Mouse (Mus musculus) liver, adult 2 months (tissue): ENCODE results near the gene Btbd18. TPM values are rescaled to one million over a fixed set of nuclear protein-coding genes. Genes with fewer than 3 reads are reported as not detected.
A peak's percentile ranks its signal among the peaks of the same experiment; 100 is the strongest.

ENCODE experiments used
- DNase-seq: peaks from one replicate; pipeline ENCODE4 v3.0.0-alpha.2; 2011; ENCODE audit warnings: low read depth, low spot score; ENCODE audit errors: extremely low read depth
- H3K27ac ChIP-seq: fragments of 200-500 bp; replicated peaks from 2 replicates; pipeline ENCODE4 v1.5.1; 2012; ENCODE audit warnings: low read depth, mild to moderate bottlenecking, control low read depth, inconsistent platforms, low read length; ENCODE audit not compliant: insufficient read depth
- H3K27me3 ChIP-seq: fragments of 200-500 bp; 2 replicates; pipeline ENCODE4 v1.6.1; 2012; ENCODE audit warnings: mild to moderate bottlenecking, moderate library complexity, low read length, inconsistent platforms; ENCODE audit not compliant: control insufficient read depth, insufficient read depth
- H3K36me3 ChIP-seq: fragments of 200-500 bp; 2 replicates; pipeline ENCODE4 v1.6.1; 2012; ENCODE audit warnings: low read length, inconsistent platforms; ENCODE audit not compliant: control insufficient read depth, insufficient read depth
- H3K4me1 ChIP-seq: fragments of 200-500 bp; 2 replicates; pipeline ENCODE4 v1.6.1; 2011; ENCODE audit warnings: low read length; ENCODE audit not compliant: control insufficient read depth, insufficient read depth
- H3K4me3 ChIP-seq: fragments of 200-500 bp; 2 replicates; pipeline ENCODE4 v1.5.1; 2011; ENCODE audit warnings: low read depth, mild to moderate bottlenecking, control low read depth, low read length, moderate library complexity; ENCODE audit not compliant: insufficient read depth
- H3K79me2 ChIP-seq: fragments of 200-500 bp; 2 replicates; pipeline ENCODE4 v1.6.1; 2012; ENCODE audit warnings: inconsistent platforms, mild to moderate bottlenecking, low read length, moderate library complexity; ENCODE audit not compliant: control insufficient read depth, insufficient read depth
- H3K9ac ChIP-seq: fragments of 200-500 bp; 2 replicates; pipeline ENCODE4 v1.6.1; 2012; ENCODE audit warnings: low read depth, mild to moderate bottlenecking, control low read depth, inconsistent platforms, low read length
- CTCF ChIP-seq: fragments of 200-500 bp; IDR thresholded peaks from 2 replicates; pipeline ENCODE4 v1.5.1; 2011; ENCODE audit warnings: low read depth, low read length, control low read depth
- POLR2A ChIP-seq: fragments of 200-500 bp; IDR thresholded peaks from 2 replicates; pipeline ENCODE4 v1.6.1; 2011; ENCODE audit warnings: low read length, control low read depth; ENCODE audit not compliant: insufficient read depth; ENCODE audit errors: extremely low read depth
- WGBS: fragments of 180-500 bp; shearing (Covaris S2); methylation state at CpG from one replicate; pipeline ENCODE4 v1.1.7; 2018; 5-methylcytosine and 5-hydroxymethylcytosine counted together
- polyA plus RNA-seq: library from polyadenylated mRNA; depleted of rRNA; stranded (reverse); fragments of >200 nt; gene quantifications from 2 replicates; pipeline ENCODE4 v1.2.3, GENCODE M21; 2012; rRNA removed
- total RNA-seq: library from RNA; depleted of rRNA; stranded (reverse); fragments of >200 nt; gene quantifications from 2 replicates; pipeline ENCODE4 v1.2.3, GENCODE M21; 2014; rRNA removed

Btbd18 gene
- total RNA-seq (0.07 TPM in 1 of 2 replicates, not detected in the other), polyA plus RNA-seq (not detected in 2 replicates)

GRCm38 (mm10) chr2:84658806-84659205 is at the start of gene Btbd18:
TSS of gene Btbd18 (plus strand) at chr2:84659079.
- H3K79me2 ChIP-seq: peaks cover 3% of the 10 kb centered on the region; the same call in 1 of the 2 replicates
- WGBS: 96% methylated on average over 32 of the region's 32 CpGs
- no peak for DNase-seq
- H3K4me1 ChIP-seq: peaks cover 3% of the 10 kb centered on the region; the same call in 1 of the 2 replicates
- peak within 1 kb of the TSS; percentile 41; the same call in 1 of the 2 replicates for H3K4me3 ChIP-seq
- peak within 1 kb of the TSS; percentile 88 for H3K27ac ChIP-seq
- H3K9ac ChIP-seq: no peak within 1 kb of the TSS
- no peaks in the 10 kb centered on the region for H3K36me3 ChIP-seq
- TF ChIP-seq POLR2A: no peak
- TF ChIP-seq CTCF: no peak
- no peaks in the 10 kb centered on the region for H3K27me3 ChIP-seq

- TF ChIP-seq CTCF (no peak), POLR2A (no peak)
- DNase-seq: peak; percentile 87
- 27% methylated on average over 6 of the region's 6 CpGs for WGBS
- H3K79me2 ChIP-seq: peaks cover 7% of the 10 kb centered on the region; the same call in 1 of the 2 replicates
- no peak overlapping the region; the same call in 1 of the 2 replicates for H3K27ac ChIP-seq
- peak overlapping the region; percentile 34; the same call in 1 of the 2 replicates for H3K9ac ChIP-seq
- peaks cover 13% of the 10 kb centered on the region; the same call in 1 of the 2 replicates for H3K4me1 ChIP-seq
- H3K4me3 ChIP-seq: no peak overlapping the region
- peaks cover 87% of the 10 kb centered on the region for H3K36me3 ChIP-seq
- H3K27me3 ChIP-seq: no peaks in the 10 kb centered on the region
Observed at GRCm38 (mm10) chr2:84612764-84613163, 46.1 kb upstream of the Btbd18 start.

- H3K27me3 ChIP-seq: no peaks in the 10 kb centered on the region
- no peak overlapping the region for H3K9ac ChIP-seq
- peaks cover 80% of the 10 kb centered on the region for H3K36me3 ChIP-seq
- 60% methylated on average over 3 of the region's 3 CpGs for WGBS
- H3K4me3 ChIP-seq: no peak overlapping the region
- no peak overlapping the region for H3K27ac ChIP-seq
- H3K79me2 ChIP-seq: peaks cover 8% of the 10 kb centered on the region; the same call in 1 of the 2 replicates
- peak; percentile 61 for DNase-seq
- H3K4me1 ChIP-seq: peaks cover 13% of the 10 kb centered on the region; the same call in 1 of the 2 replicates
- peak; percentile 58 for TF ChIP-seq CTCF
- TF ChIP-seq POLR2A: no peak
Observed at GRCm38 (mm10) chr2:84617637-84618515, 41.0 kb upstream of the Btbd18 start.

- H3K79me2 ChIP-seq: peaks cover 10% of the 10 kb centered on the region; the same call in 1 of the 2 replicates
- DNase-seq: no peak
- H3K27ac ChIP-seq: peak overlapping the region; percentile 65
- peaks cover 72% of the 10 kb centered on the region for H3K36me3 ChIP-seq
- H3K4me1 ChIP-seq: peaks cover 8% of the 10 kb centered on the region
- TF ChIP-seq POLR2A: no peak
- TF ChIP-seq CTCF: no peak
- no peak overlapping the region; the same call in 1 of the 2 replicates for H3K9ac ChIP-seq
- WGBS: 28% methylated on average over 2 of the region's 2 CpGs
- no peaks in the 10 kb centered on the region for H3K27me3 ChIP-seq
- H3K4me3 ChIP-seq: no peak overlapping the region
Observed at GRCm38 (mm10) chr2:84618914-84619313, 40.0 kb upstream of the Btbd18 start.

- no peak for DNase-seq
- Histone ChIP-seq H3K4me3 (no peak overlapping the region), H3K36me3 (peaks cover 64% of the 10 kb centered on the region), H3K27ac (no peak overlapping the region), H3K4me1 (peaks cover 13% of the 10 kb centered on the region), H3K9ac (no peak overlapping the region), H3K79me2 (peaks cover 18% of the 10 kb centered on the region; the same call in 1 of the 2 replicates), H3K27me3 (no peaks in the 10 kb centered on the region)
- TF ChIP-seq POLR2A: no peak
- no peak for TF ChIP-seq CTCF
- WGBS: 92% methylated on average over 21 of the region's 21 CpGs
Observed at GRCm38 (mm10) chr2:84619646-84620340, 39.1 kb upstream of the Btbd18 start.
